Mouse (Mus musculus) C2C12 (cell line): ENCODE data around the gene Ldb3.

ENCODE experiments used
- CEBPB ChIP-seq: IDR thresholded peaks from one replicate; pipeline ENCODE4 v1.6.1; 2011; ENCODE audit warnings: low read depth, mild to moderate bottlenecking, control low read depth, moderate library complexity
- CTCF ChIP-seq: IDR thresholded peaks from one replicate; pipeline ENCODE4 v1.5.1; 2011; ENCODE audit not compliant: control insufficient read depth, insufficient read depth, insufficient read length
- FOSL1 ChIP-seq: IDR thresholded peaks from one replicate; pipeline ENCODE4 v1.8.0; 2011; ENCODE audit warnings: mild to moderate bottlenecking, low read length; ENCODE audit not compliant: poor library complexity, insufficient read depth, severe bottlenecking
- MAX ChIP-seq: IDR thresholded peaks from one replicate; pipeline ENCODE4 v1.6.1; 2011; ENCODE audit warnings: mild to moderate bottlenecking, control low read depth
- MYOD1 ChIP-seq: IDR thresholded peaks from one replicate; pipeline ENCODE4 v1.6.1; 2011; ENCODE audit warnings: low read depth; ENCODE audit not compliant: control insufficient read depth, insufficient read length
- MYOG ChIP-seq: IDR thresholded peaks from one replicate; pipeline ENCODE4 v1.6.1; 2011; ENCODE audit not compliant: control insufficient read depth, insufficient read length; ENCODE audit errors: extremely low read depth
- USF1 ChIP-seq: IDR thresholded peaks from one replicate; pipeline ENCODE4 v1.6.1; 2011; ENCODE audit warnings: low read depth, mild to moderate bottlenecking, control low read depth, moderate library complexity

- TF ChIP-seq CTCF = no peak
- TF ChIP-seq USF1 = no peak
- no peak for TF ChIP-seq CEBPB
- no peak for TF ChIP-seq MYOG
- no peak for TF ChIP-seq FOSL1
- TF ChIP-seq MAX = no peak
- no peak for TF ChIP-seq MYOD1
Observed at GRCm38 (mm10) chr14:34565711-34566110, 22.8 kb downstream of the Ldb3 start.
